Mouse (Mus musculus) gastrocnemius, postnatal 10 days (tissue): ENCODE results near the gene Dapk2. TPM values are rescaled to one million over a fixed set of nuclear protein-coding genes. Genes with fewer than 3 reads are reported as not detected.

Experiments used
- DNase-seq: peaks from one replicate; pipeline ENCODE4 v3.0.0; 2021; ENCODE audit warnings: mixed read lengths
- total RNA-seq, 2 experiments: library from RNA; stranded (reverse); gene quantifications; 2 replicates each; pipeline ENCODE4 v1.2.3; 2021

The Dapk2 gene
- total RNA-seq, 2 experiments from 2014 or later, result 15.5 to 19.1 TPM

DNA sequence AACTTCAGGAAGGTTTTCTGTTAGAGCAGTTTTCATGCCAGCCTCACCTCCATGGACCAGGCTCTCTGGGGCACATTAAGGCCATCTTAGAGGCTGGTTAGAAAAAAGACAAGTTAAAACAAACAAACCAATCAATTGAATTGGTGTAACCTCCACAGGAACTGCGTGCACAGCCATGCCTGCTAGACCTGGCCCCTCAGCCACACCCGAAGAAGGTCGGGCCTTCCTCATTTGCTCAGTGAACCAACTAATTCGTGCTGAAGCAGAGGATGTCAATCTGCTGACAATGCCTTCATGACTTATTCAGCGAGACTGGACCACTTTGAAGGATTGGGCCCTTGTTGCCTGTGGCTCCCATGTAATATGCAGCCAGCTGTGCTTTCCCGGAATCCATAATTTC lies 28.4 kb downstream of the Dapk2 start:
- DNase-seq, result no peak

DNA sequence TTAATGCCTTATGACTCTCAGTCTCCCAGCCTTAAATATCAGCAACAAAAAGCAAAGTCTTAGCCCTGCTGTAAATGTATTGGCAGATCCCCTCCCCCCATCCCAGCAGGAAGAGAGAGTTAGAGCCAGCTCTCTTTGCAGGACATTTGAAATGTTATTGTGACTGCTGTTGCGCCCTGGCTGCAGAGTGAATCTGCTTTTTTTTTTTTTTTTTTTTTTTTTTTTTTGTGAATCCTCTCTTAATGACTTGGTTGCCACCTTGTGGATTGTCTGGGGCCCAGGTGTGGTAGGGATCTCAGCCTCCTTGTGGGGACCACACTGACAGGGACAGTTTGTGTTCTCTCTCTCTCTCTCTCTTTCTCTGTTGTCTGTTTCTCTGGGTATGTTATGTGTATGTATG lies 31.0 kb downstream of the Dapk2 start:
- DNase-seq, result no peak

DNA sequence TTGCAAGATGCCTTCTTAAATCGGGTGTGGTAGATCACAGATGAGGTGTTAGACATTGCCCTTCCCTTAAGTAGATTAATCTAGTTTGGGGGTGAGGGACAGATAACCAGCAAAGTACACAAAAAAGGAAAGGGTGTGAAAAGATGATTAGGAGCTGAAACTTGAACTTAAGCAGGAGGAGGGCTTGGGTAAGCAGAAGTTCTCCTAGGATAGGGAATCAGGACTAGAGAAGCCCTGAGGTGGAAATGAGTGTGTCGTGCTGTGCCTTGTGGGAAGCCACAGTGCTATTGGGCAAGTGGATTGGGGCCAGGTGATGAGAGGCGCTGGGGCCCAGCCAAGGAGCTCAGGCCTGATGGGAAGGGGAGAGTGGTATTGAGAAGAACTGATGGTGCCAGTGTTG lies 36.0 kb downstream of the Dapk2 start:
- no peak for DNase-seq

DNA sequence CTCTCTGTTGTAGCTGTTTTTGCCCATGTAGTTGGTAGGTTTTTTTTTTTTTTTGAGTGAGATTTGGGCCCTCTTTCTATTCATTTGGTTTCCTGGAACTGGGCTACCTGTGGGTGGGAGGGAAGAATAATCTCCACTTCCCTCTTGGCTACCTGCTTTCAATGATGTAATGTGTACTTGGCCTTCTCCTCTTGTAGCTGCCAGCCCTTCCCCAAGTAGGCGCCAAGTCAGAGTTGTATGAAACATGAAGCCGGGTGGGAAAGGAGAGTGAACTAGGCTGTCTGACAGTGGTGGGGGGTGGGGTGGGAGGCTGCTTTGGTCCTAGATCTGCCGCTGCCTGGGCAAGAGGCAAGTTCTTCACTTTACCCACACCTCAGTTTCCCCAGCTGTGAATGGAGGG lies 38.5 kb downstream of the Dapk2 start:
- no peak for DNase-seq

DNA sequence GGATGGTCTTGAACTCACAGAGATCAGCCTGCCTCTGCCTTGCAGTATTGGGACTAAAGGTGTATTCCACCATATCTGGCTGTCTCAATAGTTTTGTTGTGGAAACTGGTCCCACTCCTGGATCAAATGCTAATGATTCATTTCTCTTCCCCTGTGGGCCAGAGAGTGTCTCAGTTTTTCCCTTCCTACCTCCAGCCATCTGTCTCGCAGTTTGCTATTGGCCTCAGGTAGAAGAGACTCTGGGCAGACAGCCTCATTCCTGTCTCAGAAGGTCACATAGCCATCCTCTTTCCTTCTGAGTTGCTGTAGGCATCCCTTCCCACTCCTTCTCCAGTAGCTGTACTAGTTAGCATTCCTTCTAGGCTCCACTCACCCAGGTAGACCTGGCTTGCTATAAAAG lies 40.5 kb downstream of the Dapk2 start:
- DNase-seq, result no peak

DNA sequence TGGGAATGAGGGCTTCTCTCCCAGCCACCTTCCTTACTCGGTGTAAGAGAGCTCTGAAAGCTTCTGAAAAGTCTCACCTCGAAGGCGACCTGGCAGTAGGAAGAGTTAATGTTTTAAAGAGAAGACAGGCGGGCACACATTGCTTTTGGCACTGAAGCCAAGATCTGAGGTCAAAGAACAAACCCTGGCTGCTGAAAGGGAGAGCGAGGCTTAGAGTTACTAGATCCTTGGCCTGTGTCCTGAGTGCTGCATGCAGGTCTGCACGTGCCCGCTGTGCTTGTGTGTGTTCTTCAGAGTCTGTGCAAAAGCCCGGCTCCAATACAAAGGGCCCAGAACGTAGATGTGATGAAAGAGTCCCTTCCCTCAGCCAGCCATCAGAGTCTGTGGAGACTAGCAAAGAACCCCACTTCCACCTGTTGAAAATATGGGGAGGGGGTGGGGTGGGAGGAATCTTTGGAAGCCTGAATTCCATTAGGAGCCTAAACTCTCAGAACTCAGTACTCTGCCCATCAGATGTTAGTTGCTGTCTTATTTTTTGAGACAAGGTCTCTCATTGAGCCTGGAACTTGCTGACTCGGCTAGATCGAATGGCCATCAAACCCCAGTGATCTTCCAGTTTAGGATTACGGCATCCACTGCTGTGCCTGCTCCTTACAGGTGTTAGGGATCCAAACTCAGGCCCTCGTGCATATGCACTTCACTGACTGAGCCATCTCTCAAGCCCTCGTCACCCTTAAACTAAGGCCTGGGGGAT lies 41.8 kb downstream of the Dapk2 start:
- DNase-seq, result no peak

DNA sequence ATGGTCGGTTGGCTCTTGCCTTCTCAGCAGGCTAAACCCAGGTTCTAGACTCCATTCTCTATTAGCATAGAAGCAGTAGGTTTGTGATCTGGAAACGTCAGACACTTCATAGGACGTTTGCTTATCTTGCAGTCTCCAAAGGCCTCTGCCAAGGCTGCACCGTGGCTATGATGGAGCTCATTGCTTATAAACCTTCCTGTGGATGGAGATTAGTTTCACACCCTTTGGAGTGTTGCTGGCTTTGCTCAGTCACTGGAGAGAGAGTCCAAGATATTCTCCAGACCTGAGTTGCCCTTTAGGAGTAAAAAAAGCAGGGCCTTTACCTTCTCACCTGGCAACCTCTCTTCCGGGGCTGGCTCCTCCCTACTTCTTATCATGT lies 42.4 kb downstream of the Dapk2 start:
- no peak for DNase-seq

DNA sequence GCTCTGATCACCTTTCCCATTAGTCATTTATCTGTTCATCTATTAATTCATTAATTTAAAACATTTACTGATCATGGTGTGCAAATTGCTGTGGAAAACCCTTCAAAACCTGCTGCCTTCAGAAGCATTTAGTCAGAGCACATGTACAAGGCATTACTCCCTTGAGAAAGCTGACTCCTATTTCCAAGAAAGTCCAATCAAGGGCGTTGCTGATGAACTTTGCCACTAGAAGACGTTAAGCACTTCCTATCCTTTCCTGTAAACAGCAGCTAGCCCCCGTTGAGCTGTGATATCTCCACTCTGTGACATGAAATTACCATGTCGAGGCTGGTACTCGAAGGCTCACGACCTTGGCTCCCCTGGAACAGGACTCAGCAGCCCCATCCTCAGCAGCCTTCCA lies 43.6 kb downstream of the Dapk2 start:
- no peak for DNase-seq

DNA sequence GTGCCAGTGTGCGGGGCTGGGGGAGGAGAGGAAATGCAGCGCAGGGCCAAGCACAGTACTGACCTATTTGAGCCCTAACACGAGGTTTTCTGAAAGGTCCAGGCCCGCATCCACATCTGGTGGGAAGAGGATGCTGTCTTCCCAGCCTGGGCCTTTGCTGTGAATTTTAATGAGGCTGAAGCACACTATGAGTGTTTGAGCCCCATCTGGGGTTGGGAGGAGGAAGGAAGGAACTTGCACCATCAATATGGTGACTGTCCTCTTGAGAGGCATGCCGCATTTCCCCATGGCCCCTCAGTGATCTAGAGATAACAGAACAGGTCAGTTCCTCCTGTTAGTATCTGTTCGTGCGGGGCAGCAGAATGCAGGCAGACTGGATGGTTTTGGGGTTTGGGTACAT lies 44.4 kb downstream of the Dapk2 start:
- no peak for DNase-seq

DNA sequence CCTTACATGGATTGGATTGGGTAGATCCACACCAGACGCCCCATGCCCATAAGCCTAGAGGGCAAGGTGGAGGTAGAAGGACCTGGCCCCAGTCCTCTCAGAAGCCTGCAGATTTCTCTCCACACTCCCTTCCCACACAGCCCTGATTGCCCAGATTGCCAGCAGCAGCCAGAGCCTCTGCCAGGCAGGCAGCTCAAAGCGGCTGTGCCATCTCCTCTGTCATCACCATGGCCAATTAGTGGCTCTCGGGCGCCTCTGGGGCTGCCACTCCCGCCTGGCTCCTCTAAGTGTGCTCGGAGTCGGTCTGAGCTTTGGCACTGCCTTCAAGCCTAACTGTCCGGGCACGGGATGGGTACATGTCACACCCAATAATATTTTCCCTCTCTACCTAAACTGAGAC lies 47.7 kb downstream of the Dapk2 start:
- peak; percentile 63 for DNase-seq

DNA sequence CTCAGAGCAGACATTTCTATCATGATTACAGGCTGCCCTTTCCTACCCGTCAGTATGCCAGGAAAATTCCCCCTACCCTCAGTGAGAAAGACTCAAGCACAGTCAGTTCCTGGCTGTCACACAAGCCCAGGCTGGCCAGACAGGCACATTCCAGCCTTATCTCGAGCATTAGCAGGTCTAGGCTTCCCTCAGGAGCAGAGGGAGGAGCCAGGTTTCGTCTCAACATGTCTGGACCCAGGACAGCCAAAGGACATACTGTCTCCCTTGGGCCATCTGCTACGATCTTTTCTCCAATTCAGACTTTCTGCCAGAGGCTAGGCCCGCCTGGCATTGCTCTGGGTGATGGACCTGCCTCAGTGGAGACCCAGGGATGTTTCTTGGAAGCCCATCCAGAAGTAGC lies 48.8 kb downstream of the Dapk2 start:
- no peak for DNase-seq

DNA sequence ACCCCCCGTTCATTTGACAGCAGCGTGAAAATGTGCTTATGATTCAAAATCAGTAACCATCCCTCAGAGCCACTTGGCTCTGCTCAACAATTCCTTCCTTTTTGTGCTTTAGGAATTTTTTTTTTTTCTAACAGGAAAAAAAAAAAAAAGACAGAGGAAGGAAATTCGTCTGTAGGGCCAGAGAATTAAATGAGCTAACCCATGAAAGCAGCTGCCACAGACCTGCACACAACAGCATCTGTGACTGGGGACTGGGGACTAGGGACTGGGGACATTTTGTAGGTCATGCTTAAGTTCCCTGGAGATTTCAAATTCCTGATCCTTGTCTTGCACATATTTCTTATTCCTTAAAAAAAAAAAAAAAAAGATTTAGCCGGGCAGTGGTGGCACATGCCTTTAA lies 53.4 kb downstream of the Dapk2 start:
- no peak for DNase-seq

DNA sequence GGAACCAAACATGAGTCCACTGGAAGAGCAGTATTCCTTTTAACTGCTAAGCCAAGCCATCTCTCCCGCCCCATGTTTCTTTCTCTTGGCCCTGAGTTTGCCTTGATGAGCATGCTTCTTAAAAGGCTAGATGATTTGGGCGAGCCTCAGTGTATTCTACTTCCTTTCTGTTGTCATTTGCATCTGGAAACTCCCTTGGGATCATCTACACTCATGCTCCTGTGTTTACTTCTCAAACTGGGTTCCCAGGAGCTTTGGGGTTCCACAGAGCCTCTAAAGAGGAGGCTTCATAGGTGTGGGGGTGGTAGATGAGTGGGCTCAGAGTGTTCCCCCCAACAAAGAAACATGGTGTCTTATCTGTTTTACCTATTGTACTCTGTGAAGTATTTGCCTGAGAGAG lies 54.1 kb downstream of the Dapk2 start:
- DNase-seq, result no peak

DNA sequence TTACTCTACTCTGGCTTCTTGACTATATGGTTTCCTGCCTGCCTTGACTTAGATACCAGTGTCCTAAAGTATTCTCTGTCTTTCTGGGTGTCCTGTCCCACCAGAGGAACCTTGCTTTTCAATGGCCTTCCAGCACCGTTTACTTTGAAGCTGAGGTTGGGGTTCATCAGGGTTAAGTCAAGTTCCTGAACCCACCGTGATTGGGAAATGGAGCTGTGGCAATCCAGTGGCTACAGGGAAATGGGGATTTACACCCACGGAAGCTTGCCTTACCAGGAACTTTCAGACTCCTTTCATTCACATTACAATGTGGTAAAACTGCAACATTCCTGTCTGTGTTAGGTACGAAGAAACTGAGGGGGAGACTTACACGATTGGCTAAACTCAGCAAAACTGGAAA lies 54.8 kb downstream of the Dapk2 start:
- no peak for DNase-seq

DNA sequence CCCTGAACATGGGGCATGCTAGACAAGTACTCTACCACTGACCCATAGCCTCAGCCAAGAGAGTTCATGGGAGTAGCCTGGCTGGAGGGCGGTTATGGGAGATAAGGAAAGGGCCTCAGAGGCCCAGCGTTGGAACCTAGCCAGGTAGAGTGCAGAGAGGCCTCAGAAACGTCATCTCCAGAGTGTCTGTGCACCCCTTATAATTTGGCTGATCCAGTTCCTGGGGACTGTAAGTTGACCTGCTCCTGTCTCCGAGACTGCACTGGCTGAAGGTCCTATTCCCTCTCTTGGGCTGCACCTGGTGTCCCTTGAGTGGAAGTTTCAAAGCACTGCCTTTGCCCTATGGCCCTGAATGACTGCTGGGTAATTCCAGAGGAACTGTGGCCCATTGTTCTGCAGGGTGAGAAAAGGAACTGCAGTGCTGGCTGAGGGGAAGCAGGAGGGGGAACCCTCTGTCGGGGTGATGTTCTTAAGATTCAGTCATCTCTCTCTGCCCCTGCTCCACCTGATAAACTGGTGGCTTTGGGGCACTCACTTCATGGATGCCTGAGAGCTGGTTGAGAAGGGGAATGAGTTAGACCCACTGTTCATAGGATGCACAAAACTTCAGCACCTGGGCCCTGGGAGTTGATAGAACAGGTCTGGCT lies 55.5 kb downstream of the Dapk2 start:
- DNase-seq, result peak; percentile 26

DNA sequence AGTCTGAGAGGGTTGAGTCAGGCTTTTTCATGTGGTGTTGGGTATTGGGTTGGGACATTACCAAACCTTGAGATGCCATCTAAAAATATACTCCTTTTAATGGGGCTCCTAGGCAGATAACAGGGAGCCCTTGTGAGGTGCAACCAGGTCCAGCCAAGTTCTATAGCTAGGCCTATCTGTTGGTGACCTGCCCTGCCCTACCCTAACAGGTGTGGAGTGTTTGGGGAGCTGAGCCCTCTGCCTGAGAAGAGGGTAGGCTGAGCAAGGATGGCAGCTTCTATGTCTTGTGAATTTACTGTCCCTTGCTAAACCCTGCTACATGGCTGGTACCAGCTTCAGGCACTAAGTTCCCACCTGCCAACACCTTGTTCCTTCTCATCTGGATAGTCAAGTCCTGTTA lies 57.5 kb downstream of the Dapk2 start:
- no peak for DNase-seq

DNA sequence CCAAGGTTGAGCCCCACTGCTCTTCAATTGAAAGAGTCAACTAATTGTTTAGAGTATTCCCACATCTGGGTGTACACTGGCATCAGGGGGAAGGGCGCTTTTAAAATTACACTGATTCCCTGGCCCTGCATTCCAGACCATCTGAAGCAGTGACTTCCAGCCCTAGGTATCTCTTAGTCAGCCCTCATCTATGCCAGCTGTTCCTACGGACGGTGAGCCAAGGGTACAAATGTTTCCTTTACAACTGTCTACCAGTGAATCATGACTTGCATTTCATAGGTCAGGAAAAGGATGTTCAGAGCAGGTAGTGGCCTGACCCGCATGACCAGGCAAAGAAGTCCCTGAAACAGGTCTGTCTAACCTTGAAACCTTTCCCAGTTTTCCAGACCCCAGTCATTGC lies 59.9 kb downstream of the Dapk2 start:
- no peak for DNase-seq

DNA sequence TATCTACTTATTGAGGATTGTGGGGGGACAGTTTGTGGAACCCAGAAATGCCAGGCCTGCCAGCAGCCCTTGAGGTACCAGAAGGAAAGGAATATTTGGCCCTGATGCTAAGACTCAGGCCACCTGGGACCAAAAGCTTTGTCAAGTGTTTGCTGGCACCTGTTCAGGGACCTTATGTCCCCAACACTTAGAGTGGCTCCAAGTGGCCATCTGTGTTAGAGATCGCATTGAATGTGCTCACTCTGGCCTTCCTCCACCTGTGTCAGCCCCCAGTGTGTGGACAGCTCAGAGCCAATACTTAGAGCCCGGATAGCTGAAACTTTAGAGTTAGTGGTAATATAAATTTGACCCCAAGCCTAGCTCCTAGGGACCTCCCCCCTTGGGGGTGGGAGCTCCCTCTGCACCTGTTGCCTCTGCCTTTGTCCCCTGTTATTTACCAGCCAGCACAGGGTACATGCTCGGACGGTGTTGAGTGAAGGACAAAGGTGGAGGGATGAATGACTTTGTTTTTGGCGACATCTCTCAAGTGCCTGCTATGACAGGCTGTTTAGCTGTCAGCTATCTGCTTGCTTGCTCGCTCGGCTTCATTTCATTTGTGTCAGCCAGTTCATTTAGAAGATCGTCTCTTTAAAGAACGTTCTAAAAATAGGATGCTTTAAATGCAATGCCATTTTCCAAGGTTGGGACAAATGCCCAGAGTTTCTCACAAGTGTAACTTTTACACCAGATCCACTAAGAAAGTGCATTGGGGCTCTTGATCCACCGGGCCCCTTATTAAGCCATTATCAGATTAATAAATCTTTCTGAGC lies 61.1 kb downstream of the Dapk2 start:
- DNase-seq, result no peak

DNA sequence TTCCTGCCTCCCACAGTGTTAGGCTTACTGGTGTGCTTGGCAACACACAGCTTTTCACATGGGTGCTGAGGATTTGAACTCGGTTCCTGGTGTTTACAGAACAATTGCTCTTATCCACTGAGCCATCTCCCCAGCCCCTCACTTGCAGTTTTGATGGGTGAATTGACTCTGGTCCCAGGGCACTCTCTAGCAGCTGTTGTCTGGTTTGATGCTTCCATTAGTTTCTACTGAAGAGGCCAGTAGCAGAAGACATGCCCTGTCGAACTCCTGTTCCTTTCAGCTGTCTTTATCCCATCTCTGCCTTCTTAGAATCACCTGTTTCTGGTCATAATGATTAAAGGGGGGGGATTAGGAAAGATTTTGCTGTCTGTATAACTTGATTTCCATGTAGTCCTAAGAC lies 65.8 kb downstream of the Dapk2 start:
- no peak for DNase-seq

DNA sequence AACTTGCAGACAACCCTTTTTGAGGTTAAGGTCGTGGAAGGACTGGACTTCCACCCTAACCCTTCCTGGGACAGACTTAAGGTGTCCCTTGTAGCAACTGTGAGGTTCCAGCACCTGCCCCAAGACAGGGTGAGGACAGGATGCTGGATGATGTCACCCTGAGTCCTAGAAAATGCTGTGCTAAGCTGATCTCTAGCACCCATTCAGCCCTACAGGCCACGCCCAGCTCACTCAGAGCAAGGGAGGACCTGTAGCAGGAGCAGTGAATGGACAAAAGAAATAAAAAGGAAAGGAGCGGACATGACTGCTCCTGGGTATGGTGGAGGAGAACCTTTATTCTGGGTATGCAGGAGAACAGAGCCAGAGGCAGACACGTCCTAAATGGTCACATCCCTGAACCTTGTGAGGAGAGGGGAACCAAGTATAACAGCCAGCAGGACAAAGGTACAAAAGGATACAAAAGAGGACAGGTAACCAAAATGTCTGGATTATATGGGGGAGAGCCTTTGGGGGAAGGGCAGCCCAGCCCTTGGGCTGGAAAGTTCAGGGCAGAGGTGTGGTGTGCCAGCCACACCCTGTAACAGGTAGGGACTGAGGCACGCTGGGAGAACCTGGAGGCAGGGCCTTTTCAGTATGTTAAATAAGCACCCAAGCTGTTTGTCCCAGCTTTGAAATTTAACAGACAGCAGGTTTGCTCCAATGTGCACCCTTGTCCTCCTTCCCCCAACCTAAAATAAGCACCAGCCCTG lies 67.9 kb downstream of the Dapk2 start:
- DNase-seq, result no peak

DNA sequence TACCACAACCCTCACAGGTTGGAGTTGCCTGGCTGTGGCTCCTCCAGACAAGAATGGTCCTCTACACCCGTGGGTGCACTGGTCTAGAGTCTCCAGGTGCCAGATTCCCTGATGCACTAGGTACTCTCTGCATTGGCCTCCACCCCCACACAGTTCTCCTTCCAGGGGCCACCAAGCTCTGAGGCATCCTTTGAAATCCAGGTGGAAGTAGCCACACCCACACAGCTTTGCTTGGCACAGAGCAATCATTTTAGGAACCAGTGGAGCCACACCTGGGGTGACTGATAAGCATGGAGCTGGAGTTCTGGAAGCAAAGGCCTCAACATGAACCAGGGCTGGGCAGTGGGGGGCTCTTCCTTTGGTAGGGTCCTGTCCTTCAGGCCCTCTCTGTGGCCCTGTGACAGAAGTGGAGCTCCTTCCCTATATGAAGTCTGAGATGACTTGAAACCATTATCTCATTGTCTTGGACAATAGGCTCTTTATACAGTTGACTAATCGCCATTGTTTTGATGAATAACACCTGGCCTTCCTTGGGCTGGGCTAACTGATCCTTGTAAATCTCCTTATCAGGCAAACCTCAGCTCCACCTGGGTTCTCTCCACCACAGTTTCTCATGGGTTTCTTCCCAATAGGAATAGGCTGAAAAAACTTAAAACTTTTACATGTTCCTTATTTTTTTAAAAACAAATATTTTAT lies 70.6 kb downstream of the Dapk2 start:
- DNase-seq, result no peak

DNA sequence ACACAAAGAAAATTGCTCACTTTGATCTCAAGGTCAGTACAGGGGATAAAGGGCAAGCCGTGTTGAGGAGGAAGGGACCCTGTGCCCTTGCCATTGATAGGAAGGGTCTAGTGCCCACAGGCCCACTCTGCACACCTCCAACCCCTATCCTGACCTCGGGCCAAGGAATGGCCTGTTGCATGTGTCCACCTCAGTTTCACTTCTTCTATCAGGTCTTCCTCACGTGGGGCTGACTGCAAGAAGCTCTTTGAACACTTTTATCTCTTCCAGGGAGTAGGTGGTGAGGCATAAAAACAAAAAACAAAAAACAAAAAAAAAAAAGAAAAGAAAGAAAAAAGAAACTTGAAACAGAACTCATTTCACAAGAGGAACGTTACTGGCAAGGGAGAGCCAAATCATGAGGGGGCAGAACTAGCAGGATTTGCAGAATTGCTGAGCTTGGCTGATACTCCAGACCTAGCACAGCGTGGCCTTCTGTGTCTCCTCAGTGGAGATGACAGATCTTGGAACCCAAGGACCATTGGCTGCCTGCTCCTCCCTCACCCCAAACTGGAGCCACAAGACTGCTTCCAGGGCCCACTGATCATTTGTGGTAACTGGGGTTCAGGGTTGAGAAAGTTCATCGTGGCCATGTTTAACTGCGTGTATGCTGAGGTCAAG lies 73.9 kb downstream of the Dapk2 start:
- DNase-seq, result no peak
